Comparison of ENCODE assay signal across 12 mouse cellular contexts in genomic region chr10:81461673-81462414, GRCm38 (mm10). TPM values are rescaled to one million over a fixed set of nuclear protein-coding genes. Genes with fewer than 3 reads are reported as not detected.
DNase-seq lines count a peak whose midpoint lies in the region; ATAC-seq lines count a peak whose summit lies in the region.
"Had no signal": no experiment of that assay in that cellular context is flagged by ENCODE, and none has a peak within 500 bp of the region (broad histone marks: within the 10 kb centered on the region; RNA-seq: fewer than 3 reads in every experiment).

No protein-coding gene starts in this region.

- peaks cover 81% of the 10 kb centered on the region for H3K27me3 ChIP-seq in megakaryocyte, embryonic 14.5 days (replicated peaks)
- peaks cover 65% of the 10 kb centered on the region for H3K27me3 ChIP-seq in intestine, embryonic 16.5 days (replicated peaks; ENCODE audit: control insufficient read depth, insufficient read depth, low read length)
- H3K27me3 ChIP-seq in stomach, embryonic 16.5 days (ENCODE audit: control insufficient read depth, insufficient read depth, low read length) = peaks cover 60% of the 10 kb centered on the region

- peak overlapping the region; percentile 82 for H3K4me3 ChIP-seq in megakaryocyte, embryonic 14.5 days (replicated peaks)
- peak overlapping the region; percentile 25 for H3K4me3 ChIP-seq in intestine, embryonic 16.5 days (ENCODE audit: low read length)
- H3K4me3 ChIP-seq in stomach, embryonic 16.5 days (replicated peaks; ENCODE audit: low read length) = peak overlapping the region; percentile 18

- DNase-seq in frontal cortex, postnatal 14 days (ENCODE audit: low spot score in 2 of 2) = peak; percentile 2 to 18
- DNase-seq in frontal cortex, postnatal 36 days (ENCODE audit: low spot score in 2 of 2) = no peak
- no peak for DNase-seq in gastrocnemius, postnatal 14 days
- DNase-seq in heart, adult 8-10 months (ENCODE audit: low spot score) = no peak
- DNase-seq: adrenal gland, adult 2 months; heart, postnatal 14 days; retina, postnatal 1 day had no signal

- H3K36me3 ChIP-seq in megakaryocyte, embryonic 14.5 days (replicated peaks; ENCODE audit: low read length) = no peaks in the 10 kb centered on the region
- no peaks in the 10 kb centered on the region for H3K36me3 ChIP-seq in intestine, embryonic 16.5 days (ENCODE audit: control insufficient read depth, insufficient read depth, low read length)
- H3K36me3 ChIP-seq in stomach, embryonic 16.5 days (ENCODE audit: control insufficient read depth, insufficient read depth, low read length) = no peaks in the 10 kb centered on the region

- peak overlapping the region; percentile 46; the same call in 1 of the 2 replicates for H3K4me2 ChIP-seq in intestine, embryonic 16.5 days (ENCODE audit: low read depth, low read length)
- H3K4me2 ChIP-seq in stomach, embryonic 16.5 days (ENCODE audit: low read depth, low read length) = 0 out of 2 replicates have a peak overlapping the region, but pooled peaks have one; percentile 19

- peaks cover 72% of the 10 kb centered on the region for H3K4me1 ChIP-seq in megakaryocyte, embryonic 14.5 days
- H3K4me1 ChIP-seq in intestine, embryonic 16.5 days (ENCODE audit: control insufficient read depth, insufficient read depth, low read length) = peaks cover 10% of the 10 kb centered on the region
- H3K4me1 ChIP-seq in stomach, embryonic 16.5 days (ENCODE audit: control insufficient read depth, insufficient read depth, low read length) = 0 out of 2 replicates have a peak, but pooled peaks cover 7% of the 10 kb centered on the region

- 7% methylated on average over 16 of the region's 16 CpGs for WGBS in intestine, embryonic 16.5 days
- WGBS in stomach, embryonic 16.5 days = 7% methylated on average over 16 of the region's 16 CpGs

- no peak overlapping the region for H3K27ac ChIP-seq in intestine, embryonic 16.5 days (ENCODE audit: low read length)
- no peak overlapping the region for H3K27ac ChIP-seq in stomach, embryonic 16.5 days (ENCODE audit: low read length)

- intact Hi-C loops in gastrocnemius, postnatal 14 days (cut with DNase I; ENCODE audit: low total_unique reads) = no loop called here

- ATAC-seq in megakaryocyte, adult 5-6 weeks (ENCODE audit: poor library complexity, severe bottlenecking) = no peak
- ATAC-seq in intestine, embryonic 16.5 days = no peak
- ATAC-seq in stomach, embryonic 16.5 days (ENCODE audit: insufficient read depth, low FRiP score) = no peak
- ATAC-seq: forebrain, embryonic 16.5 days had no signal

- 0 out of 2 replicates have a peak, but pooled peaks cover 5% of the 10 kb centered on the region for H3K9me3 ChIP-seq in megakaryocyte, embryonic 14.5 days
- H3K9me3 ChIP-seq in intestine, embryonic 16.5 days (ENCODE audit: control insufficient read depth, low read length) = no peaks in the 10 kb centered on the region
- no peaks in the 10 kb centered on the region for H3K9me3 ChIP-seq in stomach, embryonic 16.5 days (replicated peaks; ENCODE audit: control insufficient read depth, low read length)

- no peak overlapping the region for H3K9ac ChIP-seq in intestine, embryonic 16.5 days (ENCODE audit: low read depth, low read length)
- H3K9ac ChIP-seq in stomach, embryonic 16.5 days (ENCODE audit: low read length) = no peak overlapping the region; the same call in 1 of the 2 replicates

RNA-seq across cellular contexts. Expression of gene Nfic, which starts 6.4 kb away (rescaled TPM):
- polyA plus RNA-seq in megakaryocyte, embryonic 14.5 days (2012; ENCODE audit: insufficient read depth, low replicate concordance) = 184 and 257 TPM in 2 replicates
- 51.4 and 54.5 TPM in 2 replicates for total RNA-seq in megakaryocyte, adult 5-6 weeks (2015)
- 6.2 and 8.6 TPM in 2 replicates for total RNA-seq in megakaryocyte, adult 5-6 weeks (2017)
- 49.8 and 55.8 TPM in 2 replicates for polyA plus RNA-seq in intestine, embryonic 16.5 days (2015; fragmentation: Nextera tagmentation; extraction: Ambion mirVana)
- polyA plus RNA-seq in stomach, embryonic 16.5 days (2015; fragmentation: Nextera tagmentation; extraction: Ambion mirVana) = 74.8 and 82.5 TPM in 2 replicates
- total RNA-seq in gastrocnemius, postnatal 14 days (2021) = 100 to 1,000 TPM; 262 to 320 TPM
- total RNA-seq in heart, adult 8-10 months (2022) = 100 to 1,000 TPM; 100 to 132 (median 108) TPM

RNA-seq across cellular contexts. Expression of gene Celf5, which starts 20.7 kb away (rescaled TPM):
- 1.3 and 3.3 TPM in 2 replicates for polyA plus RNA-seq in megakaryocyte, embryonic 14.5 days (2012; ENCODE audit: insufficient read depth, low replicate concordance)
- not detected in 2 replicates for total RNA-seq in megakaryocyte, adult 5-6 weeks (2015)
- total RNA-seq in megakaryocyte, adult 5-6 weeks (2017) = 0.24 TPM in 1 of 2 replicates, not detected in the other
- 1.4 and 1.5 TPM in 2 replicates for polyA plus RNA-seq in intestine, embryonic 16.5 days (2015; fragmentation: Nextera tagmentation; extraction: Ambion mirVana)
- 1.3 and 1.5 TPM in 2 replicates for polyA plus RNA-seq in stomach, embryonic 16.5 days (2015; fragmentation: Nextera tagmentation; extraction: Ambion mirVana)
- total RNA-seq in gastrocnemius, postnatal 14 days (2021) = under 1 TPM; 0.09 to 0.23 TPM
- total RNA-seq in heart, adult 8-10 months (2022) = under 1 TPM in 2 of 4 experiments, not detected in 2; 0.12 to 0.29 TPM

RNA-seq across cellular contexts. Expression of gene Ncln, which starts 34.3 kb away (rescaled TPM):
- polyA plus RNA-seq in megakaryocyte, embryonic 14.5 days (2012; ENCODE audit: insufficient read depth, low replicate concordance) = 145 and 508 TPM in 2 replicates
- 55.8 and 62.8 TPM in 2 replicates for total RNA-seq in megakaryocyte, adult 5-6 weeks (2015)
- 72.4 and 76.3 TPM in 2 replicates for total RNA-seq in megakaryocyte, adult 5-6 weeks (2017)
- polyA plus RNA-seq in intestine, embryonic 16.5 days (2015; fragmentation: Nextera tagmentation; extraction: Ambion mirVana) = 126 and 137 TPM in 2 replicates
- polyA plus RNA-seq in stomach, embryonic 16.5 days (2015; fragmentation: Nextera tagmentation; extraction: Ambion mirVana) = 88.4 and 96.7 TPM in 2 replicates
- total RNA-seq in gastrocnemius, postnatal 14 days (2021) = 10 to 100 TPM; 39.1 to 47.3 TPM
- 10 to 100 TPM; 48.7 to 72.7 (median 66.7) TPM for total RNA-seq in heart, adult 8-10 months (2022)

RNA-seq across cellular contexts. Expression of gene S1pr4, which starts 38.1 kb away (rescaled TPM):
- 7.4 and 9.1 TPM in 2 replicates for polyA plus RNA-seq in megakaryocyte, embryonic 14.5 days (2012; ENCODE audit: insufficient read depth, low replicate concordance)
- total RNA-seq in megakaryocyte, adult 5-6 weeks (2015) = 22.8 and 23.9 TPM in 2 replicates
- total RNA-seq in megakaryocyte, adult 5-6 weeks (2017) = 28.1 and 29.3 TPM in 2 replicates
- polyA plus RNA-seq in intestine, embryonic 16.5 days (2015; fragmentation: Nextera tagmentation; extraction: Ambion mirVana) = 0.86 and 0.99 TPM in 2 replicates
- polyA plus RNA-seq in stomach, embryonic 16.5 days (2015; fragmentation: Nextera tagmentation; extraction: Ambion mirVana) = 1.2 TPM in 2 replicates
- total RNA-seq in gastrocnemius, postnatal 14 days (2021) = under 1 TPM; 0.64 to 0.86 TPM
- total RNA-seq in heart, adult 8-10 months (2022) = 1 to 10 TPM in 2 of 4 experiments, under 1 TPM in 2; 0.88 to 1.4 (median 1.0) TPM

Comparison
In these comparisons a context has a peak if more than half of its experiments do, and no peak if none do; other contexts are left out.
1. DNase-seq: peak in frontal cortex, postnatal 14 days (2 of 2); none in frontal cortex, postnatal 36 days (0 of 2), gastrocnemius, postnatal 14 days (single experiment) and heart, adult 8-10 months (single experiment).
2. H3K4me3 ChIP-seq: peak in every context shown above with its lines; median percentile 82 in megakaryocyte, embryonic 14.5 days; 25 in intestine, embryonic 16.5 days; 18 in stomach, embryonic 16.5 days.